Mouse (Mus musculus): ENCODE results near the gene Gpx3.

DNA sequence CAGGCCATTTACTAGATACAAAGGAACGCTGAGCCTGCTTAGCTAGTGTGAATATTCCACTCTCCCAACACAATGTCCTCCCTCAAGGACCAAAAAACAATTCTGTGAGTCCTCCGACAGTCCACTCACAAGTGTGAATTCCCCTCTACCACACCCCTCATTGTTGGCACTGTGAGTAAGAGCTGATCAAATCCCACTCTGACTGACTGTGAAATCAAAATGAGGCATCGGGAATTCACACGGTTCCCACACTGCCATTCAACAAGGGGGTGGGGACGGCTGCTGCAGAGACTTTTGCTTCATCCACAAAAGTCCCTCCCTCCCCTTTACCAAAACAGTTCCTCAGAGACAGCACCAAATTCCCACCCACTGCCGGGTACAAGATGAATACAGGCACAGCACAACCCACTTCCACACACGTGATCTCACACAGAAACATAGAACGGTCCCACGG is 51.8 kb downstream of the Gpx3 start:
- TF ChIP-seq CTCF (IDR thresholded peaks at IDR 0.05; ENCODE audit: control insufficient read depth, insufficient read depth, insufficient read length) = no peak
- TF ChIP-seq MAX (IDR thresholded peaks at IDR 0.05) = no peak
- TF ChIP-seq MYOG (IDR thresholded peaks at IDR 0.05; ENCODE audit: control insufficient read depth, extremely low read depth, insufficient read length) = no peak
- TF ChIP-seq FOSL1 (IDR thresholded peaks at IDR 0.05; ENCODE audit: insufficient read depth, low read length, poor library complexity, severe bottlenecking) = no peak

Data from C2C12 (cell line).